Mouse (Mus musculus) liver, adult 2 months (tissue): ENCODE results near the gene Diras1. TPM values are rescaled to one million over a fixed set of nuclear protein-coding genes. Genes with fewer than 3 reads are reported as not detected.
A peak's percentile ranks its signal among the peaks of the same experiment; 100 is the strongest.

Experiments
- DNase-seq: peaks from one replicate; pipeline ENCODE4 v3.0.0-alpha.2; 2011; ENCODE audit warnings: low read depth, low spot score; ENCODE audit errors: extremely low read depth
- H3K27ac ChIP-seq: fragments of 200-500 bp; replicated peaks from 2 replicates; pipeline ENCODE4 v1.5.1; 2012; ENCODE audit warnings: low read depth, mild to moderate bottlenecking, control low read depth, inconsistent platforms, low read length; ENCODE audit not compliant: insufficient read depth
- H3K27me3 ChIP-seq: fragments of 200-500 bp; 2 replicates; pipeline ENCODE4 v1.6.1; 2012; ENCODE audit warnings: mild to moderate bottlenecking, moderate library complexity, low read length, inconsistent platforms; ENCODE audit not compliant: control insufficient read depth, insufficient read depth
- H3K36me3 ChIP-seq: fragments of 200-500 bp; 2 replicates; pipeline ENCODE4 v1.6.1; 2012; ENCODE audit warnings: low read length, inconsistent platforms; ENCODE audit not compliant: control insufficient read depth, insufficient read depth
- H3K4me1 ChIP-seq: fragments of 200-500 bp; 2 replicates; pipeline ENCODE4 v1.6.1; 2011; ENCODE audit warnings: low read length; ENCODE audit not compliant: control insufficient read depth, insufficient read depth
- H3K4me3 ChIP-seq: fragments of 200-500 bp; 2 replicates; pipeline ENCODE4 v1.5.1; 2011; ENCODE audit warnings: low read depth, mild to moderate bottlenecking, control low read depth, low read length, moderate library complexity; ENCODE audit not compliant: insufficient read depth
- H3K79me2 ChIP-seq: fragments of 200-500 bp; 2 replicates; pipeline ENCODE4 v1.6.1; 2012; ENCODE audit warnings: inconsistent platforms, mild to moderate bottlenecking, low read length, moderate library complexity; ENCODE audit not compliant: control insufficient read depth, insufficient read depth
- H3K9ac ChIP-seq: fragments of 200-500 bp; 2 replicates; pipeline ENCODE4 v1.6.1; 2012; ENCODE audit warnings: low read depth, mild to moderate bottlenecking, control low read depth, inconsistent platforms, low read length
- CTCF ChIP-seq: fragments of 200-500 bp; IDR thresholded peaks from 2 replicates; pipeline ENCODE4 v1.5.1; 2011; ENCODE audit warnings: low read depth, low read length, control low read depth
- POLR2A ChIP-seq: fragments of 200-500 bp; IDR thresholded peaks from 2 replicates; pipeline ENCODE4 v1.6.1; 2011; ENCODE audit warnings: low read length, control low read depth; ENCODE audit not compliant: insufficient read depth; ENCODE audit errors: extremely low read depth
- WGBS: fragments of 180-500 bp; shearing (Covaris S2); methylation state at CpG from one replicate; pipeline ENCODE4 v1.1.7; 2018; 5-methylcytosine and 5-hydroxymethylcytosine counted together
- polyA plus RNA-seq: library from polyadenylated mRNA; depleted of rRNA; stranded (reverse); fragments of >200 nt; gene quantifications from 2 replicates; pipeline ENCODE4 v1.2.3, GENCODE M21; 2012
- total RNA-seq: library from RNA; depleted of rRNA; stranded (reverse); fragments of >200 nt; gene quantifications from 2 replicates; pipeline ENCODE4 v1.2.3, GENCODE M21; 2014

Gene Diras1
- total and polyA plus RNA-seq, 2 experiments = not detected

GRCm38 (mm10) chr10:81026857-81027256 lies 1.4 kb upstream of the Diras1 start:
- TF ChIP-seq CTCF (no peak), POLR2A (no peak)
- Histone ChIP-seq H3K9ac (no peak overlapping the region), H3K27ac (no peak overlapping the region), H3K4me3 (no peak overlapping the region), H3K27me3 (peaks cover 21% of the 10 kb centered on the region), H3K4me1 (no peaks in the 10 kb centered on the region), H3K79me2 (no peaks in the 10 kb centered on the region), H3K36me3 (no peaks in the 10 kb centered on the region)
- WGBS = 89% methylated on average over 5 of the region's 5 CpGs
- DNase-seq = no peak

- peaks cover 21% of the 10 kb centered on the region for H3K27me3 ChIP-seq
- no peak overlapping the region for H3K4me3 ChIP-seq
- TF ChIP-seq CTCF (no peak), POLR2A (no peak)
Measured at GRCm38 (mm10) chr10:81025047-81025621, 328 bp downstream of the Diras1 start.

GRCm38 (mm10) chr10:81024346-81024937 lies 1.0 kb downstream of the Diras1 start:
- no peak overlapping the region for H3K4me3 ChIP-seq
- H3K9ac ChIP-seq = no peak overlapping the region
- H3K27me3 ChIP-seq = peaks cover 21% of the 10 kb centered on the region
- WGBS = 77% methylated on average over 5 of the region's 5 CpGs
- no peak for TF ChIP-seq POLR2A
- TF ChIP-seq CTCF = no peak
- H3K79me2 ChIP-seq = no peaks in the 10 kb centered on the region
- H3K36me3 ChIP-seq = no peaks in the 10 kb centered on the region
- H3K4me1 ChIP-seq = no peaks in the 10 kb centered on the region
- no peak overlapping the region for H3K27ac ChIP-seq
- DNase-seq = no peak

More at GRCm38 (mm10) chr10:81025047-81025621, 328 bp downstream of the Diras1 start:
- Histone ChIP-seq H3K27ac (no peak overlapping the region), H3K36me3 (no peaks in the 10 kb centered on the region), H3K79me2 (no peaks in the 10 kb centered on the region), H3K9ac (no peak overlapping the region), H3K4me1 (no peaks in the 10 kb centered on the region)
- no peak for DNase-seq
- 3% methylated on average over 40 of the region's 43 CpGs for WGBS

- WGBS = 52% methylated on average over 8 of the region's 8 CpGs
- Histone ChIP-seq H3K9ac (no peak overlapping the region), H3K27me3 (peaks cover 21% of the 10 kb centered on the region), H3K4me1 (no peaks in the 10 kb centered on the region), H3K27ac (no peak overlapping the region), H3K79me2 (no peaks in the 10 kb centered on the region), H3K36me3 (no peaks in the 10 kb centered on the region), H3K4me3 (no peak overlapping the region)
- TF ChIP-seq POLR2A (no peak), CTCF (peak; percentile 44)
- no peak for DNase-seq
Measured at GRCm38 (mm10) chr10:81022744-81023143, 2.7 kb downstream of the Diras1 start.

- Histone ChIP-seq H3K4me1 (no peaks in the 10 kb centered on the region), H3K79me2 (no peaks in the 10 kb centered on the region), H3K4me3 (no peak overlapping the region), H3K27ac (no peak overlapping the region), H3K36me3 (no peaks in the 10 kb centered on the region), H3K9ac (no peak overlapping the region), H3K27me3 (peaks cover 21% of the 10 kb centered on the region)
- TF ChIP-seq CTCF = no peak
- TF ChIP-seq POLR2A = no peak
- WGBS = 15% methylated on average over 26 of the region's 26 CpGs
- DNase-seq = no peak
Measured at GRCm38 (mm10) chr10:81021547-81022110, 3.8 kb downstream of the Diras1 start.

- Histone ChIP-seq H3K4me1 (no peaks in the 10 kb centered on the region), H3K36me3 (no peaks in the 10 kb centered on the region), H3K27me3 (peaks cover 18% of the 10 kb centered on the region), H3K27ac (no peak overlapping the region), H3K79me2 (no peaks in the 10 kb centered on the region), H3K4me3 (no peak overlapping the region), H3K9ac (no peak overlapping the region)
- DNase-seq = no peak
- WGBS = 72% methylated on average over 2 of the region's 2 CpGs
- TF ChIP-seq CTCF = no peak
- no peak for TF ChIP-seq POLR2A
Measured at GRCm38 (mm10) chr10:81020207-81020606, 5.3 kb downstream of the Diras1 start.
